Mouse (Mus musculus) C2C12 (cell line): ENCODE results near the gene Eif3l.

Experiments
- CEBPB ChIP-seq: IDR thresholded peaks from one replicate; pipeline ENCODE4 v1.6.1; 2011; ENCODE audit warnings: low read depth, mild to moderate bottlenecking, control low read depth, moderate library complexity
- CTCF ChIP-seq: IDR thresholded peaks from one replicate; pipeline ENCODE4 v1.5.1; 2011; ENCODE audit not compliant: control insufficient read depth, insufficient read depth, insufficient read length

DNA sequence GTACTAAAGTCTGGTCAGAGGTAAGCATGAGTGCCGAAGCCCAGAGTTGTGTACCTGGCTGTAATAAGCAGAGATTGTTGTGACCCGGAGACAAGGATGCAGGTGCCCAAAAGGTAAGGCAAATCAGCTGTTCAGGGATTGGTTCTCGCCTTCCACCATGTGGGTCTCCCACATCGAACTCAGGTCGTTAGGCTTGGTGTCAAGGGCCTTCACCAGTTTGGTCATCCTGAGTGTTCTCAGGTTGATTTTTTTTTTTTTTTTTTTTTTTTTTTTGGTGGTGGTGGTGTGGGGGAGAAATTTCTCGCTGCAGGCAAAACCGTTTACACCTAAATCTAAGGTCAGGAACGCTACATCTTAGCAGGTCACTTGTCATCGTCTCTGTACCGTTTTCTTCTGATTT lies 533 bp upstream of the Eif3l start:
- TF ChIP-seq CTCF (no peak), CEBPB (no peak)
